Mouse (Mus musculus) olfactory bulb, adult 2 months (tissue): ENCODE results near the gene Ghr. TPM values are rescaled to one million over a fixed set of nuclear protein-coding genes. Genes with fewer than 3 reads are reported as not detected.

Experiments
- H3K27ac ChIP-seq: fragments of 200-500 bp; 2 replicates; pipeline ENCODE4 v1.5.1; 2012; ENCODE audit warnings: low read depth, low read length; ENCODE audit not compliant: insufficient read depth
- H3K4me1 ChIP-seq: fragments of 200-500 bp; 2 replicates; pipeline ENCODE4 v1.6.1; 2012; ENCODE audit warnings: low read length; ENCODE audit not compliant: control insufficient read depth, insufficient read depth
- H3K4me3 ChIP-seq: fragments of 200-500 bp; 2 replicates; pipeline ENCODE4 v1.5.1; 2012; ENCODE audit warnings: mild to moderate bottlenecking, low read depth, low read length, moderate library complexity; ENCODE audit not compliant: insufficient read depth
- CTCF ChIP-seq: fragments of 200-500 bp; IDR thresholded peaks from 2 replicates; pipeline ENCODE4 v1.5.1; 2012; ENCODE audit warnings: low read depth, mild to moderate bottlenecking, low read length, moderate library complexity; ENCODE audit not compliant: insufficient read depth
- POLR2A ChIP-seq: fragments of 200-500 bp; IDR thresholded peaks from 2 replicates; pipeline ENCODE4 v1.6.1; 2012; ENCODE audit warnings: mild to moderate bottlenecking, low read depth, low read length, moderate library complexity; ENCODE audit not compliant: insufficient read depth
- WGBS: fragments of 180-500 bp; shearing (Covaris S2); methylation state at CpG from one replicate; pipeline ENCODE4 v1.1.7; 2018; 5-methylcytosine and 5-hydroxymethylcytosine counted together
- polyA plus RNA-seq: library from polyadenylated mRNA; stranded (reverse); fragments of >200 nt; gene quantifications from 2 replicates; pipeline ENCODE4 v1.2.4, GENCODE M21; 2012; ENCODE audit warnings: low replicate concordance; ENCODE audit not compliant: missing spikeins, insufficient read depth, insufficient read length

Gene Ghr
- polyA plus RNA-seq, 1 experiment: not detected

- Histone ChIP-seq H3K27ac (no peak overlapping the region), H3K4me1 (peaks cover 2% of the 10 kb centered on the region; the same call in 1 of the 2 replicates), H3K4me3 (no peak overlapping the region)
- TF ChIP-seq POLR2A (no peak), CTCF (no peak)
- WGBS: 86% methylated on average over 4 of the region's 4 CpGs
These were observed 241.3 kb downstream of the Ghr start for GRCm38 (mm10) chr15:3341806-3342582.

- WGBS: 82% methylated on average over 3 of the region's 3 CpGs
- TF ChIP-seq POLR2A (no peak), CTCF (no peak)
- H3K4me3 ChIP-seq: no peak overlapping the region
- H3K4me1 ChIP-seq: peaks cover 2% of the 10 kb centered on the region; the same call in 1 of the 2 replicates
- H3K27ac ChIP-seq: no peak overlapping the region
These were observed 243.4 kb downstream of the Ghr start for GRCm38 (mm10) chr15:3339847-3340246.

- WGBS: 83% methylated on average over 4 of the region's 4 CpGs
- H3K4me3 ChIP-seq: no peak overlapping the region
- no peak for TF ChIP-seq CTCF
- no peak for TF ChIP-seq POLR2A
- H3K27ac ChIP-seq: no peak overlapping the region
- no peaks in the 10 kb centered on the region for H3K4me1 ChIP-seq
These were observed 250.8 kb downstream of the Ghr start for GRCm38 (mm10) chr15:3332517-3332916.

GRCm38 (mm10) chr15:3331813-3332212 is 251.5 kb downstream of the Ghr start:
- no peaks in the 10 kb centered on the region for H3K4me1 ChIP-seq
- WGBS: 46% methylated on average over 2 of the region's 2 CpGs
- H3K27ac ChIP-seq: no peak overlapping the region
- TF ChIP-seq POLR2A (no peak), CTCF (no peak)
- no peak overlapping the region for H3K4me3 ChIP-seq

GRCm38 (mm10) chr15:3330291-3330690 is 253.0 kb downstream of the Ghr start:
- no peaks in the 10 kb centered on the region for H3K4me1 ChIP-seq
- TF ChIP-seq POLR2A (no peak), CTCF (no peak)

GRCm38 (mm10) chr15:3323041-3323440 is 260.3 kb downstream of the Ghr start:
- TF ChIP-seq POLR2A: no peak
- TF ChIP-seq CTCF: no peak
- Histone ChIP-seq H3K27ac (no peak overlapping the region), H3K4me3 (no peak overlapping the region), H3K4me1 (no peaks in the 10 kb centered on the region)

More at GRCm38 (mm10) chr15:3330291-3330690, 253.0 kb downstream of the Ghr start:
- Histone ChIP-seq H3K27ac (no peak overlapping the region), H3K4me3 (no peak overlapping the region)
- whole genome bisulfite sequencing: 81% methylated on average over 1 of the region's 1 CpGs

- H3K4me1 ChIP-seq: no peaks in the 10 kb centered on the region
- no peak overlapping the region for H3K27ac ChIP-seq
- TF ChIP-seq POLR2A (no peak), CTCF (no peak)
- 88% methylated on average over 9 of the region's 9 CpGs for WGBS
- H3K4me3 ChIP-seq: no peak overlapping the region
These were observed 263.4 kb downstream of the Ghr start for GRCm38 (mm10) chr15:3319929-3320328.

- TF ChIP-seq POLR2A (no peak), CTCF (no peak)
- no peaks in the 10 kb centered on the region for H3K4me1 ChIP-seq
- H3K27ac ChIP-seq: no peak overlapping the region
- H3K4me3 ChIP-seq: no peak overlapping the region
- WGBS: 78% methylated on average over 2 of the region's 2 CpGs
These were observed 266.7 kb downstream of the Ghr start for GRCm38 (mm10) chr15:3316617-3317016.

GRCm38 (mm10) chr15:3312937-3313336 is 270.4 kb downstream of the Ghr start:
- TF ChIP-seq POLR2A: no peak
- TF ChIP-seq CTCF: no peak
- no peaks in the 10 kb centered on the region for H3K4me1 ChIP-seq
- H3K27ac ChIP-seq: no peak overlapping the region
- no peak overlapping the region for H3K4me3 ChIP-seq
